Mouse (Mus musculus): ENCODE measurements around the gene Tpm1. TPM values are rescaled to one million over a fixed set of nuclear protein-coding genes. Genes with fewer than 3 reads are reported as not detected.

Tpm1 gene
- polyA plus RNA-seq, 1 experiment from 2014 or later = 695 TPM

DNA sequence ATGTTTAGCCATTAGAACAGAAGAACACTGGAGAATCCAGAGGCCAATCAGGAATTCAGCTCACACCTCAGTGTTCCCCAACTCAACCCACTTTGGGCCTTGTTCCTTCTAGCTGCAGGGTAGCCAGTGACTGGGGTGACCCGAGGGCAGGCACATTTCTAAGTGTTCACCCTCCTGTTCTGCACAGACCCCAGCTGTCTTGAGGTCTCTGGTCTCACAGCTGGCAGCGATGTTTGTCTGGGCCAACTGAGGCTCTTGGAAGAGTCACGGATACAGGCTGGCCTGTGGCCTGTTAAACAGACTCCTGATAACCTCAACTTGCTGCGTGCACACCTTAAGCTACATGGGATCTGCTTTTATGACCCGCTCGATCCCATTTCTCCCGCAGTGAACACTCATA, 23.1 kb downstream of the Tpm1 start:
- peaks cover 8% of the 10 kb centered on the region; the same call in 1 of the 2 replicates for H3K36me3 ChIP-seq (ENCODE audit: insufficient read depth, low read length)
- no peak for ATAC-seq
- 93% methylated on average over 7 of the region's 7 CpGs for WGBS

DNA sequence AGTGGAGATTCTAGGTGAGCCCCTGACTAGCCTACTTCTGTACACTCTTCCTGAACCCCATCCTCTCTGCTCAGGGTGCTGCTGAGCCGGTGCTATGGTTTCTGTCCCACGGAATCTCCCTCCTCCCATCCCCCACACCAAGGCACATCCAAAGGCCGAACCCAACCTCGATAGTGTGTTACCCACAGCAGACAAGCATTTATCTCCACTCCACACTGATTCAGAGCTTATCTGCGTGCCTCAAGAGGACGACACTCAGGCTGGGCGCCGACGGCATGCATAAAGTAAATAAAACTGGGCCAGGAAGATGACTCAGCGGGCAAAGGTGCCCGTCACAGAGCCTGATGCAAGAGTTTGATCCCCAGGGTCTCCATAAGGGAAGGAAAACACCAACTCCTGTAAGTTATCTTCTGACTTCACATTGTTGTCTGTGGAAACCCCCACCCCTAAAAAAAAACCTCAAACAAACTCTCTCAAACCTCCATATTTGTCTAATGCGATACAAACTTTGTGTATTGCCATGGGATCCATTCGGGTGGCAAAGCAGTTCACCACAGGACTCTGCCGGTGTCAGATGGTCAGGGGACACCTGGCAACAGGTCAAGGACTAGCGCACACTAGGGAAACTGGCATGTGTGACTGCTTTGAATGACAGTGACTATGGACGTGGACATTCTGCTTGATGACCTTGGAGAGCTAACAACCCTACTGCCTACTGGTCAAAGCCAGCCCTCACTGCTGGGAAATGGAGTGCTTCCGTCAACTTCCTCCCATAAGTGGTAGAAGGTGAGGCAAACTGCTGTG, 24.1 kb downstream of the Tpm1 start:
- H3K9me3 ChIP-seq (ENCODE audit: low read length) = no peaks in the 10 kb centered on the region
- H3K9ac ChIP-seq (replicated peaks; ENCODE audit: low read depth) = no peak overlapping the region
- H3K4me1 ChIP-seq (ENCODE audit: insufficient read depth, low read depth, low read length) = peaks cover 6% of the 10 kb centered on the region; the same call in 1 of the 2 replicates
- WGBS = 41% methylated on average over 17 of the region's 17 CpGs
- H3K4me3 ChIP-seq (ENCODE audit: low read depth, low read length) = no peak overlapping the region
- H3K36me3 ChIP-seq (ENCODE audit: insufficient read depth, low read length) = peaks cover 6% of the 10 kb centered on the region; the same call in 1 of the 2 replicates
- DNase-seq (ENCODE audit: low spot score) (peak; percentile 77), ATAC-seq (peak; percentile 60)
- no peaks in the 10 kb centered on the region for H3K27me3 ChIP-seq (replicated peaks; ENCODE audit: insufficient read depth, low read length)
- no peak overlapping the region for H3K4me2 ChIP-seq (replicated peaks; ENCODE audit: low read depth, low read length)
- TF ChIP-seq CTCF (IDR thresholded peaks at IDR 0.05) = no peak
- peak; percentile 89 for TF ChIP-seq EP300 (IDR thresholded peaks at IDR 0.05)
- H3K27ac ChIP-seq (ENCODE audit: low read length) = peak overlapping the region; percentile 71

More for the DNA sequence above, 23.1 kb downstream of the Tpm1 start:
- no peak overlapping the region for H3K4me3 ChIP-seq (ENCODE audit: low read depth, low read length)
- no peak overlapping the region for H3K9ac ChIP-seq (replicated peaks; ENCODE audit: low read depth)
- no peaks in the 10 kb centered on the region for H3K9me3 ChIP-seq (ENCODE audit: low read length)
- peaks cover 6% of the 10 kb centered on the region; the same call in 1 of the 2 replicates for H3K4me1 ChIP-seq (ENCODE audit: insufficient read depth, low read depth, low read length)
- no peaks in the 10 kb centered on the region for H3K27me3 ChIP-seq (replicated peaks; ENCODE audit: insufficient read depth, low read length)
- no peak overlapping the region for H3K4me2 ChIP-seq (replicated peaks; ENCODE audit: low read depth, low read length)
- peak overlapping the region; percentile 21; the same call in 1 of the 2 replicates for H3K27ac ChIP-seq (ENCODE audit: low read length)
- TF ChIP-seq EP300 (IDR thresholded peaks at IDR 0.05) = no peak
- TF ChIP-seq CTCF (IDR thresholded peaks at IDR 0.05) = no peak
- DNase-seq (ENCODE audit: low spot score) = no peak

DNA sequence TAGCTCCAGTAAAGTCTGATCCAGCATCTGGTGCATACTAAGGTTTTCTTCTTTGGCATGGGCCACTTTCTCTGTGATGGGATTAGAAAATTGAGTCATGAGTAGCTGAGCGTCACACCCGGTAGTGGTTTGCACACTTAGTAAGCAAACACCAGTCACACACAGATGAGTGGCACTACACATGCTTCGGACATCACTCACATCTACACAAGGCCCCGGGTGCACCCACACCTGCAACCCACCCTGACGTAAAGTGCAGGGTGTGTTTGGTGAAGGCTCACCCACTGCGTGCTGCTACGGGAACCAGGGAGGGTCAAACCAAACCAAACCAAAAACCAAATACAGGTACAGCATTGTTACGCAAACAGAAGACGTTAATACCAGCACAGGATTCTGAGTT, 25.8 kb downstream of the Tpm1 start:
- no peak for TF ChIP-seq CTCF (IDR thresholded peaks at IDR 0.05)
- peak; percentile 48; the same call in 1 of the 2 replicates for TF ChIP-seq EP300 (IDR thresholded peaks at IDR 0.05)
- Histone ChIP-seq H3K27me3 (replicated peaks; ENCODE audit: insufficient read depth, low read length) (no peaks in the 10 kb centered on the region), H3K4me2 (replicated peaks; ENCODE audit: low read depth, low read length) (no peak overlapping the region), H3K36me3 (ENCODE audit: insufficient read depth, low read length) (peaks cover 1% of the 10 kb centered on the region; the same call in 1 of the 2 replicates), H3K4me1 (ENCODE audit: insufficient read depth, low read depth, low read length) (peaks cover 6% of the 10 kb centered on the region; the same call in 1 of the 2 replicates), H3K4me3 (ENCODE audit: low read depth, low read length) (no peak overlapping the region), H3K27ac (ENCODE audit: low read length) (peak overlapping the region; percentile 44; the same call in 1 of the 2 replicates), H3K9ac (replicated peaks; ENCODE audit: low read depth) (no peak overlapping the region), H3K9me3 (ENCODE audit: low read length) (no peaks in the 10 kb centered on the region)
- ATAC-seq (peak; percentile 76), DNase-seq (ENCODE audit: low spot score) (peak; percentile 70)
- WGBS = 65% methylated on average over 9 of the region's 9 CpGs

DNA sequence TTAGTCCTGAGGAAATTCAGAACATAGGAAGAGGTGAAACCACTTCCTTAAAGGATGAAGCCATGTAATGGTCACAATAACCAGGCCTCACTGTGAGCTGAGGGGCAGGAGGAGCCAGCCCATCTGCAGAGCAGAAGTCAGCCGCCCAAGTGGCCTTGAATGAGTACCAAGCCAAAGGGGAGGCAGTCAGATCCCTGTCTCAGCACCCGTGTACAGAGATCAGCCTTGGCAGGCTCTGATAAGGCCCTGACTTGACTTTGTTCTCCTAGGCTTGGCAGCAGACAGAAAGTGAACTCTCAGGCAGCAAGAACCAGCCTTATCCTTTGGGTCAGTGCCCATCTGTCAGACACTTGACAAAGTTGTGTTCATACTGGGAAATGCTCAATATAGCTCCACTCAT, 29.1 kb downstream of the Tpm1 start:
- TF ChIP-seq EP300 (IDR thresholded peaks at IDR 0.05) = no peak
- TF ChIP-seq CTCF (IDR thresholded peaks at IDR 0.05) = no peak

DNA sequence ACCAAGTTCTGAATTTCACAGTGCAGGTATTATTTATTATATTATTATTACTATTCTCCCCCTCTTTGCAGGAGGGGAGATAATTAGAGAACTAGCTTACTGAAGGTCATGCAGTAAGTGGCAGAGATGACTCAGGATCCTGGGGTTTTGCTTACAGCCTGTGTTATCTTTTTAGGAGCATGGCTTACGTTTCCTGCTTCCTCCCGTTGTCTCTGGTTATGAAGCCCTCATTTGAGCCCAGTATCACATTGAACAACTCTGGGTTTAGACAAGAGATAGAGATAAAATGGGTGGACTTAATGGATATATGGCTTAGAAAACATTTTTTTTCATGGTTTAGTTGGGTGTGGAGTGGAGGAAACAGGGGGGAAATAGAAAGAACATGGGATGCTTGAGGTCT, 35.7 kb downstream of the Tpm1 start:
- 51% methylated on average over 2 of the region's 2 CpGs for WGBS
- ATAC-seq = no peak

More for the DNA sequence above, 29.1 kb downstream of the Tpm1 start:
- Histone ChIP-seq H3K27ac (ENCODE audit: low read length) (0 out of 2 replicates have a peak overlapping the region, but pooled peaks have one; percentile 15), H3K9me3 (ENCODE audit: low read length) (no peaks in the 10 kb centered on the region), H3K4me3 (ENCODE audit: low read depth, low read length) (no peak overlapping the region), H3K9ac (replicated peaks; ENCODE audit: low read depth) (no peak overlapping the region), H3K4me1 (ENCODE audit: insufficient read depth, low read depth, low read length) (peaks cover 6% of the 10 kb centered on the region; the same call in 1 of the 2 replicates), H3K4me2 (replicated peaks; ENCODE audit: low read depth, low read length) (no peak overlapping the region), H3K27me3 (replicated peaks; ENCODE audit: insufficient read depth, low read length) (no peaks in the 10 kb centered on the region), H3K36me3 (ENCODE audit: insufficient read depth, low read length) (peaks cover 5% of the 10 kb centered on the region; the same call in 1 of the 2 replicates)
- 37% methylated on average over 2 of the region's 2 CpGs for WGBS
- DNase-seq (ENCODE audit: low spot score) (no peak), ATAC-seq (0 out of 2 replicates have a peak, but pooled peaks have one; percentile 12)

DNA sequence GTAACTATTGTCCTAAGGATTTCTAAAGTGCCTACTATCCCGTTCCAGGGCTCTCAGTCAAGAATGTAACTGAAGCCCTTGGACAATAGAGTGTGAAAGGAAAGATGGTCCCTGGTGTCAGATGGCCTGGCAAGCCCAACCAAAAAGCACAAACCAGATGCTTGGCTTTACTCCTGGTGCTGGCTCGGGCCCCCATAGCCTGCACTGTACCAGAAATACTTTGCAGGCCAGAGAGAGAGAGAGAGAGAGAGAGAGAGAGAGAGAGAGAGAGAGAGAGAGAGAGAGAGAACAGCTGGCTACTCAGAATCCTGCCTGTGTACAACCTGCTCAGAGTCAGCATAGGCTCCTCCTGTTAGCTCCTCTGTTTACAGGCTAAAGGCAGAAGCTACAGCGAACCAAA, 36.7 kb downstream of the Tpm1 start:
- peak overlapping the region; percentile 9 for H3K27ac ChIP-seq (ENCODE audit: low read length)
- peaks cover 13% of the 10 kb centered on the region; the same call in 1 of the 2 replicates for H3K4me1 ChIP-seq (ENCODE audit: insufficient read depth, low read depth, low read length)
- no peaks in the 10 kb centered on the region for H3K27me3 ChIP-seq (replicated peaks; ENCODE audit: insufficient read depth, low read length)
- H3K9ac ChIP-seq (replicated peaks; ENCODE audit: low read depth) = no peak overlapping the region
- no peak for TF ChIP-seq CTCF (IDR thresholded peaks at IDR 0.05)
- TF ChIP-seq EP300 (IDR thresholded peaks at IDR 0.05) = peak; percentile 42
- WGBS = 22% methylated on average over 3 of the region's 3 CpGs
- no peak overlapping the region for H3K4me2 ChIP-seq (replicated peaks; ENCODE audit: low read depth, low read length)
- no peaks in the 10 kb centered on the region for H3K9me3 ChIP-seq (ENCODE audit: low read length)
- no peak overlapping the region for H3K4me3 ChIP-seq (ENCODE audit: low read depth, low read length)
- peak; percentile 75 for ATAC-seq
- peak; percentile 82 for DNase-seq (ENCODE audit: low spot score)
- H3K36me3 ChIP-seq (ENCODE audit: insufficient read depth, low read length) = no peaks in the 10 kb centered on the region

More for the DNA sequence above, 35.7 kb downstream of the Tpm1 start:
- H3K9me3 ChIP-seq (ENCODE audit: low read length) = no peaks in the 10 kb centered on the region
- no peaks in the 10 kb centered on the region for H3K27me3 ChIP-seq (replicated peaks; ENCODE audit: insufficient read depth, low read length)
- TF ChIP-seq CTCF (IDR thresholded peaks at IDR 0.05) = no peak
- TF ChIP-seq EP300 (IDR thresholded peaks at IDR 0.05) = no peak
- 0 out of 2 replicates have a peak, but pooled peaks cover 5% of the 10 kb centered on the region for H3K36me3 ChIP-seq (ENCODE audit: insufficient read depth, low read length)
- no peak for DNase-seq (ENCODE audit: low spot score)
- H3K4me3 ChIP-seq (ENCODE audit: low read depth, low read length) = no peak overlapping the region
- H3K4me1 ChIP-seq (ENCODE audit: insufficient read depth, low read depth, low read length) = peaks cover 13% of the 10 kb centered on the region; the same call in 1 of the 2 replicates
- no peak overlapping the region for H3K27ac ChIP-seq (ENCODE audit: low read length)
- no peak overlapping the region for H3K4me2 ChIP-seq (replicated peaks; ENCODE audit: low read depth, low read length)
- H3K9ac ChIP-seq (replicated peaks; ENCODE audit: low read depth) = no peak overlapping the region
